Mouse (Mus musculus) brain, embryonic 18.5 days (tissue): ENCODE measurements around the gene Wasf3.
"Not testable (repeated sequence)": the region's sequence is repeated elsewhere in the genome, so short reads cannot be mapped to it uniquely, and the experiment has no call there.

Experiments used
- DNase-seq: peaks from one replicate; pipeline ENCODE4 v3.0.0-alpha.2; 2012; ENCODE audit warnings: low read depth, low spot score

The Wasf3 gene

GRCm38 (mm10) chr5:146442767-146443166 is 58.0 kb downstream of the Wasf3 start:
- DNase-seq, result no peak

GRCm38 (mm10) chr5:146446633-146447032 is 61.8 kb downstream of the Wasf3 start:
- DNase-seq, result no peak

DNA sequence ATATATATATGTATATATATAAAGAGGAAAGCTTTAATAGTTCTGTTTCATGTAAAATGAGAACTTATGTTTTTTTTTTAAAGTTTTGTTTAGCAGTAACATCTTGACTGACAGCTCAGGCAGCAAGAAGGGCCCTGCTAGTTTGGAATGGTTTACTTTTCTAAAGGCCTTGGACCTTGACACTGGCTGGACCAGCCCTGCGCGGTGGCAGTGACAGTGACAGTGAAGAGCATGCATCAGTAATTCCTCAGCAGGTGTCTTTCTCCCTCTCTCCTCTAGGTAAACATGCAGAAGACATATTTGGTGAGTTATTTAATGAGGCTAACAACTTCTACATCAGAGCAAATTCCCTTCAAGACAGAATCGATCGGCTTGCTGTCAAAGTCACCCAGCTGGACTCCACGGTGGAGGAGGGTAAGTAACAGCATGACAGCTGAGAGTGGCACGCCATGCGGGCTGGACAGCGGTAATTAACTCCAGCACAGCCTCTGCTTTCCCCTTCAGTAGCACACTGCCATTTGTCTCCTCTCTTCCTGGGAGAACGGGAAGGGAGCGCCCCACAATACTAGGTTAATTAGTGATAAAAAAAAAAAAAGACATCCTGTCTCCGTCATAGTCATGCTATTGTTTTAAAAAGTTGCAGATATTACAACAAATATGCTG is 66.9 kb downstream of the Wasf3 start:
- no peak for DNase-seq

GRCm38 (mm10) chr5:146453556-146453955 is 68.8 kb downstream of the Wasf3 start:
- no peak for DNase-seq

DNA sequence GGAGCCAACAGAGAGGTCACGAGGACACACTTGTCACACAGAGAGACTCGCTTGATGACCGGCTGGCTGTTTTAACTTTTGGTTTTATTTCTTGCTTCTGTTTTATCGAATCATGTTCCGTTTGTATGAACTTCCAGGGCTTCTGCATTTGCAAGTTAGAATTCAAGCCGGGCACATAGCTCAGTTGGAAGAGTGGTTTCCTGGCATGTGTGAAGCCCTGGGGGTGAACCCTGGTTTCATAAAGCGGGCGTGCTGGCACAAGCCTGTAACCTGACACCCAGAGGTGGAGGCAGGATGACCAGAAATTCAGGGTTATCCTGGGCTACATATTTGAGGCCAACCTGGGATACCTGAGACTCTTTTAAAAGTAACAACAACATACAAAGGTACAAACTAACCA is 76.8 kb downstream of the Wasf3 start:
- no peak for DNase-seq

GRCm38 (mm10) chr5:146466663-146467062 is 81.9 kb downstream of the Wasf3 start:
- DNase-seq, result no peak

DNA sequence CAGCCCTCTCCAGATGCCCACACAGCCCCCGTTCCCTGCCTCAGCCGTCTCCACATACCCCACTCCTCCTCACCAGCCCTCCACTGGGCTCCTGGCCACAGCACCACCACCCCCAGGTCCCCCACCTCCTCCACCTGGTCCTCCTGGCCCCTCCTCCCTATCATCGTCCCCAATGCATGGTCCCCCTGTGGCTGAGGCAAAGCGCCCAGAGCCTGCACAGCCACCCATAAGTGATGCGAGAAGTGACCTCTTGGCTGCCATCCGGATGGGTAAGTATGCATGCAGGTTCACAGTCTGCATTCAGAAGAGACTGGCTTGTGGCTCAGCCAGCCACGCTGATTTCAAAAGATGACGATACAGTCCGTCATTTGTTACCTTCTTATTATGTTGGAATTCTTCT is 83.5 kb downstream of the Wasf3 start:
- DNase-seq, result no peak

DNA sequence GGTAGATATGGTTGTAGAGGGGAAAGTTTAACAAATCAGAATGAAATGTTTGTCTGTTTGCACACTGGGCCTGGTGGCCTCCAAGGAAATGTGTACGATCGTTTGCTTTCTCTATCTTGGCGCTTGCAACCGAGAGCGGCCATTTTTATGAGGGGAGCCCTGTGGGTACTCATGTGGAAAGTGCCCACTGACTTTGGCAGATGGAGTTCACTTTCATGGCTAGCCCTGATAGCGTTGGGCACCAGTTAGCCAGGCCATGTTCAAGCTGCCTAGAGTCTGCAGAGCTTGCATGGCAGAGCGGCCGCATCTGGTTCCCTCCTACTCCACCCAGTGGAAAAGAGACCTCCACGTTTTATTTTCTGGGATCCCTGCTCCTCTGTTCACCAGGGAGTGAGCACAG is 86.0 kb downstream of the Wasf3 start:
- no peak for DNase-seq

DNA sequence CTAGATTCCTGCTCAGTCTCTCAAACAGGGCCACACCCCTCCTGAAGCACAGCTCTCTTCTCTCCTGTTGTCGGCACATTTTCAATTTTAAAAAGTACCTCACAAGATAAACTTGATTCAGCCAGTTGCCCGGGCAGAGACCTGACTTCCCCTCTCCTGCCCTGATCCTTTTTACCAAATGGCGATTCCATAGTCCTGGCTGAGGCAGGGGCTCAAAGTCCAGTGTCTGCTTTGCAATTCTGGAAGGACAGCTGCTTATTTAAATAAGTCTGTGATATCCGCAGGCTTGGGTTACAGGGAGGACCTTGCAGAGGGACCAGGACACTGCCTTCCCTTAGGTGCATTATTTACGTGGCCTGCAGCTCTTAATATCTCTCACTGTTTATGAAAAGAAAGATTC is 86.5 kb downstream of the Wasf3 start:
- DNase-seq, result no peak

- DNase-seq, result no peak
These were observed 87.0 kb downstream of the Wasf3 start for GRCm38 (mm10) chr5:146471821-146472220.

DNA sequence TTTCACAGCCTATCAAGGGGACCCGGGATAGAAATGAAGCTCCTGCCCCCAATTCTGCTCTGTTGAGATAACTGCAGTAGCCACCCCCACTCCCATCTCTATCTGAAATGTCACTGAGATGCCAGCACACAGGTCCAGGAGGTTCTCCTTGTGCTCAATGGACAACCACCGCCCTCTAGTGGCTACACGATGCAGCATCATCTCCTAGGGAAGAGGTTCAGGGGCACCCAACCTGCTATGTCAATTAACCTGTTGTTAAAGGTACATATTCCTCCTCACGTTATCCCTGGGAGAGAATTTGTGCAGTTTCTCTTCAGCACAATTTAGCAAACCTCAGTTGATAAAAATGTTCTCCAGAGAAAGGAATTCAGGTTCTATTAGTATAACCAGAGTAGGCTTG is 94.8 kb downstream of the Wasf3 start:
- not testable (repeated sequence) for DNase-seq

DNA sequence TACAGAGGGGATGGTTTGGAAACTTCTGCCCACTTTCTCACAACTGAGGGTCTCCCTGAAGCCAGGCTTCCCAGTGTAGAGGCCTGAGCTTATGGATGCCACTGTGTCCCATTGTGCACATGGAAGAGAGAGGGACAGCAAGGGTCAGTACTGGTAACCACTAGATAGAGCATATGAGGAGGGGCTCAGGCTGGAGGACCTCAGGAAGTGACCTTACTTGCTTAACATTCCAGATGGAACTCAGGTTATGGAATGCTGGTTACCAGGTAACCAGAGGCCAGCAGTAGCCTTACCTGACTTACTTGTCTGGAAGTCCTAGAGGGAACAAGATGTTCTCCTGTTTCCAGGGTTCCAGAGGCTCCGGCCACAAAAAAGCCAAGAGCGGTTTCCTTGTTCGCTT is 96.9 kb downstream of the Wasf3 start, which contains the start of gene Gm6408:
TSS of gene Gm6408 (plus strand) at position 301 of the 400 bp plus-strand sequence.
- DNase-seq, result not testable (repeated sequence)

DNA sequence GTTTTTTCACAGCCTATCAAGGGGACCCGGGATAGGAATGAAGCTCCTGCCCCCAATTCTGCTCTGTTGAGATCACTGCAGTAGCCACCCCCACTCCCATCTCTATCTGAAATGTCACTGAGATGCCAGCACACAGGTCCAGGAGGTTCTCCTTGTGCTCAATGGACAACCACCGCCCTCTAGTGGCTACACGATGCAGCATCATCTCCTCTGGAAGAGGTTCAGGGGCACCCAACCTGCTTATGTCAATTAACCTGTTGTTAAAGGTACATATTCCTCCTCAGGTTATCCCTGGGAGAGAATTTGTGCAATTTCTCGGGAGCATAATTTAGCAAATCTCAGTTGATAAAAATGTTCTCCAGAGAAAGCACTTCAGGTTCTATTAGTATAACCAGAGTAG is 104.2 kb downstream of the Wasf3 start:
- DNase-seq, result not testable (repeated sequence)

- DNase-seq, result not testable (repeated sequence)
These were observed 106.3 kb downstream of the Wasf3 start, which contains the start of gene Gm6370 for GRCm38 (mm10) chr5:146491063-146491462. Gene Gm6370 (plus strand): TSS chr5:146491363.

DNA sequence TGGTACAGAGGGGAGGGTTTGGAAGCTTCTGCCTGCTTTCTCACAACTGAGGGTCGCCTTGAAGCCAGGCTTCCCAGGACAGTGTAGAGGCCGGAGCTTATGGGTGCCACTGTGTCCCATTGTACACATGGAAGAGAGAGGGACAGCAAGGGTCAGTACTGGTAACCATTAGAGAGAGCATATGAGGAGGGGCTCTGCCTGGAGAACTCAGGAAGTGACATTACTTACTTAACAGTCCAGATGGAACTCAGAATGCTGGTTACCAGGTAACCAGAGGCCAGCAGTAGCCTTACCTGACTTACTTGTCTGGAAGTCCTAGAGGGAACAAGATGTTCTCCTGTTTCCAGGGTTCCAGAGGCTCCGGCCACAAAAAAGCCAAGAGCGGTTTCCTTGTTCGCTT is 117.3 kb downstream of the Wasf3 start, which contains the start of gene 4930449I24Rik:
TSS of gene 4930449I24Rik (plus strand) at position 301 of the 400 bp plus-strand sequence.
- DNase-seq, result not testable (repeated sequence)

DNA sequence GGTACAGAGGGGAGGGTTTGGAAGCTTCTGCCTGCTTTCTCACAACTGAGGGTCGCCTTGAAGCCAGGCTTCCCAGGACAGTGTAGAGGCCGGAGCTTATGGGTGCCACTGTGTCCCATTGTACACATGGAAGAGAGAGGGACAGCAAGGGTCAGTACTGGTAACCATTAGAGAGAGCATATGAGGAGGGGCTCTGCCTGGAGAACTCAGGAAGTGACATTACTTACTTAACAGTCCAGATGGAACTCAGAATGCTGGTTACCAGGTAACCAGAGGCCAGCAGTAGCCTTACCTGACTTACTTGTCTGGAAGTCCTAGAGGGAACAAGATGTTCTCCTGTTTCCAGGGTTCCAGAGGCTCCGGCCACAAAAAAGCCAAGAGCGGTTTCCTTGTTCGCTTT is 129.0 kb downstream of the Wasf3 start, which contains the start of gene Gm3402:
TSS of gene Gm3402 (plus strand) at position 301 of the 400 bp plus-strand sequence.
- not testable (repeated sequence) for DNase-seq
